8 mouse cellular contexts compared by ENCODE assay signal in genomic region chr6:72656053-72656442, GRCm38 (mm10). TPM values are rescaled to one million over a fixed set of nuclear protein-coding genes. Genes with fewer than 3 reads are reported as not detected.
DNase-seq lines count a peak whose midpoint lies in the region; ATAC-seq lines count a peak whose summit lies in the region.

No protein-coding gene starts in this region.

- intact Hi-C loops in heart, postnatal 36 days (cut with DNase I) = loop anchor here (1.0 kb wide), 1 partner anchor 11 kb away; no protein-coding TSS in a partner anchor

- no peak overlapping the region for H3K9ac ChIP-seq in heart, embryonic 13.5 days
- H3K9ac ChIP-seq in midbrain, embryonic 14.5 days (replicated peaks; ENCODE audit: low read length) = no peak overlapping the region
- H3K9ac ChIP-seq in intestine, embryonic 14.5 days (ENCODE audit: low read length) = no peak overlapping the region
- H3K9ac ChIP-seq in stomach, embryonic 16.5 days (ENCODE audit: low read length) = peak overlapping the region; percentile 55

- no peaks in the 10 kb centered on the region for H3K9me3 ChIP-seq in heart, embryonic 13.5 days
- H3K9me3 ChIP-seq in midbrain, embryonic 10.5 days (replicated peaks) = no peaks in the 10 kb centered on the region
- no peaks in the 10 kb centered on the region for H3K9me3 ChIP-seq in midbrain, embryonic 14.5 days (ENCODE audit: control insufficient read depth, low read length)
- H3K9me3 ChIP-seq in intestine, embryonic 14.5 days (ENCODE audit: control insufficient read depth, low read length) = no peaks in the 10 kb centered on the region
- no peaks in the 10 kb centered on the region for H3K9me3 ChIP-seq in stomach, embryonic 16.5 days (replicated peaks; ENCODE audit: control insufficient read depth, low read length)

- 82% methylated on average over 7 of the region's 7 CpGs for WGBS in heart, embryonic 13.5 days
- WGBS in midbrain, embryonic 10.5 days = 88% methylated on average over 7 of the region's 7 CpGs
- 88% methylated on average over 7 of the region's 7 CpGs for WGBS in midbrain, embryonic 14.5 days
- WGBS in intestine, embryonic 14.5 days = 72% methylated on average over 7 of the region's 7 CpGs
- WGBS in stomach, embryonic 16.5 days = 67% methylated on average over 7 of the region's 7 CpGs

- H3K36me3 ChIP-seq in heart, embryonic 13.5 days = no peaks in the 10 kb centered on the region
- no peaks in the 10 kb centered on the region for H3K36me3 ChIP-seq in midbrain, embryonic 10.5 days
- H3K36me3 ChIP-seq in midbrain, embryonic 14.5 days (ENCODE audit: control insufficient read depth, insufficient read depth, low read length) = no peaks in the 10 kb centered on the region
- no peaks in the 10 kb centered on the region for H3K36me3 ChIP-seq in intestine, embryonic 14.5 days (ENCODE audit: control insufficient read depth, insufficient read depth, low read length)
- H3K36me3 ChIP-seq in stomach, embryonic 16.5 days (ENCODE audit: control insufficient read depth, insufficient read depth, low read length) = no peaks in the 10 kb centered on the region

- peak overlapping the region; percentile 88 for H3K27ac ChIP-seq in heart, embryonic 13.5 days (replicated peaks)
- peak overlapping the region; percentile 70 for H3K27ac ChIP-seq in midbrain, embryonic 10.5 days (replicated peaks)
- H3K27ac ChIP-seq in midbrain, embryonic 14.5 days (replicated peaks; ENCODE audit: low read depth, low read length) = no peak overlapping the region; the same call in 1 of the 2 replicates
- H3K27ac ChIP-seq in intestine, embryonic 14.5 days (ENCODE audit: low read depth) = peak overlapping the region; percentile 89
- H3K27ac ChIP-seq in stomach, embryonic 16.5 days (ENCODE audit: low read length) = peak overlapping the region; percentile 80

- H3K4me3 ChIP-seq in heart, embryonic 13.5 days = no peak overlapping the region; the same call in 1 of the 2 replicates
- H3K4me3 ChIP-seq in midbrain, embryonic 10.5 days = no peak overlapping the region
- no peak overlapping the region for H3K4me3 ChIP-seq in midbrain, embryonic 14.5 days (replicated peaks; ENCODE audit: low read depth, low read length)
- no peak overlapping the region for H3K4me3 ChIP-seq in intestine, embryonic 14.5 days (ENCODE audit: low read depth, low read length)
- peak overlapping the region; percentile 22; the same call in 1 of the 2 replicates for H3K4me3 ChIP-seq in stomach, embryonic 16.5 days (replicated peaks; ENCODE audit: low read length)

- H3K27me3 ChIP-seq in heart, embryonic 13.5 days (replicated peaks) = no peaks in the 10 kb centered on the region
- no peaks in the 10 kb centered on the region for H3K27me3 ChIP-seq in midbrain, embryonic 10.5 days (ENCODE audit: low read depth, poor library complexity, severe bottlenecking)
- no peaks in the 10 kb centered on the region for H3K27me3 ChIP-seq in midbrain, embryonic 14.5 days (ENCODE audit: control insufficient read depth, insufficient read depth, low read length)
- H3K27me3 ChIP-seq in intestine, embryonic 14.5 days (replicated peaks; ENCODE audit: control insufficient read depth, insufficient read depth, low read length) = no peaks in the 10 kb centered on the region
- no peaks in the 10 kb centered on the region for H3K27me3 ChIP-seq in stomach, embryonic 16.5 days (ENCODE audit: control insufficient read depth, insufficient read depth, low read length)

- no peak for DNase-seq in heart, postnatal 36 days
- no peak for DNase-seq in midbrain, embryonic 10.5 days (ENCODE audit: low spot score)
- no peak for DNase-seq in midbrain, embryonic 14.5 days
- no peak for DNase-seq in intestine, embryonic 14.5 days (ENCODE audit: low spot score)
- DNase-seq in cerebellum, postnatal 4 days (ENCODE audit: low spot score in 2 of 2) = no peak
- no peak for DNase-seq in urinary bladder, postnatal 10 days (ENCODE audit: low spot score)

- H3K4me2 ChIP-seq in heart, embryonic 13.5 days = peak overlapping the region; percentile 69
- no peak overlapping the region for H3K4me2 ChIP-seq in midbrain, embryonic 14.5 days (ENCODE audit: low read length)
- H3K4me2 ChIP-seq in intestine, embryonic 14.5 days (ENCODE audit: low read length) = peak overlapping the region; percentile 43
- H3K4me2 ChIP-seq in stomach, embryonic 16.5 days (ENCODE audit: low read depth, low read length) = peak overlapping the region; percentile 45

- H3K4me1 ChIP-seq in heart, embryonic 13.5 days = peaks cover 58% of the 10 kb centered on the region
- peaks cover 35% of the 10 kb centered on the region for H3K4me1 ChIP-seq in midbrain, embryonic 10.5 days
- H3K4me1 ChIP-seq in midbrain, embryonic 14.5 days (ENCODE audit: control insufficient read depth, insufficient read depth, low read length) = no peaks in the 10 kb centered on the region
- peaks cover 48% of the 10 kb centered on the region for H3K4me1 ChIP-seq in intestine, embryonic 14.5 days (replicated peaks; ENCODE audit: control insufficient read depth, insufficient read depth, low read length)
- H3K4me1 ChIP-seq in stomach, embryonic 16.5 days (ENCODE audit: control insufficient read depth, insufficient read depth, low read length) = peaks cover 61% of the 10 kb centered on the region

- ATAC-seq in heart, embryonic 13.5 days (ENCODE audit: extremely low read depth, insufficient number of reproducible peaks, low FRiP score, low TSS enrichment) = no peak
- no peak for ATAC-seq in midbrain, embryonic 14.5 days (ENCODE audit: low FRiP score, low TSS enrichment)
- ATAC-seq in intestine, embryonic 14.5 days (replicated peaks; ENCODE audit: low FRiP score, low TSS enrichment, low read depth) = no peak
- ATAC-seq in stomach, embryonic 16.5 days (ENCODE audit: insufficient read depth, low FRiP score) = peak; percentile 36; the same call in 1 of the 2 replicates

RNA-seq across cellular contexts. Expression of gene Tgoln1, which starts 39.2 kb away (rescaled TPM):
- polyA plus RNA-seq in heart, embryonic 13.5 days (2015; fragmentation: Nextera tagmentation; extraction: Ambion mirVana) = 21.5 and 24.0 TPM in 2 replicates
- total RNA-seq in heart, postnatal 36 days (2021) = 10 to 100 TPM; 56.9 to 61.9 TPM
- polyA plus RNA-seq in midbrain, embryonic 10.5 days (2016; fragmentation: Nextera tagmentation; extraction: Ambion mirVana) = 33.3 and 35.4 TPM in 2 replicates
- 31.6 and 47.1 TPM in 2 replicates for polyA plus RNA-seq in midbrain, embryonic 14.5 days (2014; fragmentation: Nextera tagmentation; extraction: Ambion mirVana)
- polyA plus RNA-seq in intestine, embryonic 14.5 days (2014; fragmentation: Nextera tagmentation; extraction: Ambion mirVana) = 37.6 and 40.8 TPM in 2 replicates
- polyA plus RNA-seq in stomach, embryonic 16.5 days (2015; fragmentation: Nextera tagmentation; extraction: Ambion mirVana) = 43.5 and 46.0 TPM in 2 replicates

RNA-seq across cellular contexts. Expression of gene Retsat, which starts 57.8 kb away (rescaled TPM):
- polyA plus RNA-seq in heart, embryonic 13.5 days (2015; fragmentation: Nextera tagmentation; extraction: Ambion mirVana) = 18.3 and 20.1 TPM in 2 replicates
- 100 to 1,000 TPM; 185 to 218 TPM for total RNA-seq in heart, postnatal 36 days (2021)
- 8.2 and 8.4 TPM in 2 replicates for polyA plus RNA-seq in midbrain, embryonic 10.5 days (2016; fragmentation: Nextera tagmentation; extraction: Ambion mirVana)
- 4.2 and 5.1 TPM in 2 replicates for polyA plus RNA-seq in midbrain, embryonic 14.5 days (2014; fragmentation: Nextera tagmentation; extraction: Ambion mirVana)
- 20.7 and 21.3 TPM in 2 replicates for polyA plus RNA-seq in intestine, embryonic 14.5 days (2014; fragmentation: Nextera tagmentation; extraction: Ambion mirVana)
- polyA plus RNA-seq in stomach, embryonic 16.5 days (2015; fragmentation: Nextera tagmentation; extraction: Ambion mirVana) = 29.6 and 32.7 TPM in 2 replicates

RNA-seq across cellular contexts. Expression of gene Elmod3, which starts 57.8 kb away (rescaled TPM):
- polyA plus RNA-seq in heart, embryonic 13.5 days (2015; fragmentation: Nextera tagmentation; extraction: Ambion mirVana) = 10.6 and 11.8 TPM in 2 replicates
- total RNA-seq in heart, postnatal 36 days (2021) = 10 to 100 TPM; 13.8 to 20.0 TPM
- polyA plus RNA-seq in midbrain, embryonic 10.5 days (2016; fragmentation: Nextera tagmentation; extraction: Ambion mirVana) = 14.2 and 15.5 TPM in 2 replicates
- polyA plus RNA-seq in midbrain, embryonic 14.5 days (2014; fragmentation: Nextera tagmentation; extraction: Ambion mirVana) = 13.5 and 19.8 TPM in 2 replicates
- polyA plus RNA-seq in intestine, embryonic 14.5 days (2014; fragmentation: Nextera tagmentation; extraction: Ambion mirVana) = 14.2 and 15.1 TPM in 2 replicates
- 18.1 and 19.6 TPM in 2 replicates for polyA plus RNA-seq in stomach, embryonic 16.5 days (2015; fragmentation: Nextera tagmentation; extraction: Ambion mirVana)
